Mouse (Mus musculus): ENCODE measurements around the gene 1700008O03Rik. TPM values are rescaled to one million over a fixed set of nuclear protein-coding genes. Genes with fewer than 3 reads are reported as not detected.

The 1700008O03Rik gene
- polyA plus RNA-seq, 1 experiment from 2014 or later, result 1.0 TPM

- ATAC-seq (ENCODE audit: low FRiP score, low read depth), result peak; percentile 39
- no peaks in the 10 kb centered on the region for H3K9me3 ChIP-seq
- H3K27ac ChIP-seq, result peak overlapping the region; percentile 34; the same call in 1 of the 2 replicates
- peaks cover 7% of the 10 kb centered on the region for H3K4me1 ChIP-seq
- no peaks in the 10 kb centered on the region for H3K27me3 ChIP-seq (replicated peaks)
- 0% methylated on average over 5 of the region's 5 CpGs for WGBS
- no peaks in the 10 kb centered on the region for H3K36me3 ChIP-seq
- H3K9ac ChIP-seq, result peak overlapping the region; percentile 65
- H3K4me3 ChIP-seq, result peak overlapping the region; percentile 50
- peak overlapping the region; percentile 79 for H3K4me2 ChIP-seq (replicated peaks)
These were observed 10.9 kb downstream of the 1700008O03Rik start for GRCm38 (mm10) chr7:44374756-44375155.

- no peaks in the 10 kb centered on the region for H3K9me3 ChIP-seq
- peak overlapping the region; percentile 65 for H3K9ac ChIP-seq
- H3K27me3 ChIP-seq (replicated peaks), result no peaks in the 10 kb centered on the region
- peak; percentile 91 for ATAC-seq (ENCODE audit: low FRiP score, low read depth)
- peak overlapping the region; percentile 34; the same call in 1 of the 2 replicates for H3K27ac ChIP-seq
- WGBS, result 0% methylated on average over 19 of the region's 19 CpGs
- H3K4me3 ChIP-seq, result peak overlapping the region; percentile 50
- H3K36me3 ChIP-seq, result no peaks in the 10 kb centered on the region
- H3K4me1 ChIP-seq, result peaks cover 7% of the 10 kb centered on the region
- peak overlapping the region; percentile 79 for H3K4me2 ChIP-seq (replicated peaks)
These were observed 11.5 kb downstream of the 1700008O03Rik start for GRCm38 (mm10) chr7:44373889-44374652.

- 15% methylated on average over 7 of the region's 7 CpGs for WGBS
- Histone ChIP-seq H3K27me3 (replicated peaks) (no peaks in the 10 kb centered on the region), H3K4me2 (replicated peaks) (peak overlapping the region; percentile 79), H3K9ac (no peak overlapping the region), H3K9me3 (no peaks in the 10 kb centered on the region), H3K4me1 (peaks cover 7% of the 10 kb centered on the region), H3K27ac (no peak overlapping the region), H3K36me3 (no peaks in the 10 kb centered on the region), H3K4me3 (peak overlapping the region; percentile 31)
- no peak; the same call in 1 of the 2 replicates for ATAC-seq (ENCODE audit: low FRiP score, low read depth)
These were observed 12.2 kb downstream of the 1700008O03Rik start for GRCm38 (mm10) chr7:44373460-44373859.

- no peak overlapping the region for H3K4me2 ChIP-seq (replicated peaks)
- 94% methylated on average over 8 of the region's 8 CpGs for WGBS
- H3K9ac ChIP-seq, result no peak overlapping the region
- H3K4me1 ChIP-seq, result peaks cover 7% of the 10 kb centered on the region
- no peak for ATAC-seq (ENCODE audit: low FRiP score, low read depth)
- H3K27ac ChIP-seq, result no peak overlapping the region
- no peaks in the 10 kb centered on the region for H3K27me3 ChIP-seq (replicated peaks)
- no peaks in the 10 kb centered on the region for H3K9me3 ChIP-seq
- no peaks in the 10 kb centered on the region for H3K36me3 ChIP-seq
- H3K4me3 ChIP-seq, result no peak overlapping the region
These were observed 12.9 kb downstream of the 1700008O03Rik start for GRCm38 (mm10) chr7:44372678-44373077.

- peak; percentile 5 for ATAC-seq (ENCODE audit: low FRiP score, low read depth)
- no peaks in the 10 kb centered on the region for H3K36me3 ChIP-seq
- peak overlapping the region; percentile 79 for H3K4me2 ChIP-seq (replicated peaks)
- H3K27me3 ChIP-seq (replicated peaks), result peaks cover 59% of the 10 kb centered on the region
- 8% methylated on average over 21 of the region's 21 CpGs for WGBS
- peak overlapping the region; percentile 48 for H3K9ac ChIP-seq
- no peak overlapping the region for H3K27ac ChIP-seq
- H3K4me3 ChIP-seq, result peak overlapping the region; percentile 35; the same call in 1 of the 2 replicates
- H3K9me3 ChIP-seq, result no peaks in the 10 kb centered on the region
- H3K4me1 ChIP-seq, result peaks cover 38% of the 10 kb centered on the region
These were observed 24.8 kb downstream of the 1700008O03Rik start for GRCm38 (mm10) chr7:44360792-44361301.

- H3K4me1 ChIP-seq, result peaks cover 38% of the 10 kb centered on the region
- H3K4me2 ChIP-seq (replicated peaks), result peak overlapping the region; percentile 79
- peak overlapping the region; percentile 35 for H3K4me3 ChIP-seq
- peaks cover 62% of the 10 kb centered on the region for H3K27me3 ChIP-seq (replicated peaks)
- peak overlapping the region; percentile 48 for H3K9ac ChIP-seq
- H3K27ac ChIP-seq, result peak overlapping the region; percentile 22; the same call in 1 of the 2 replicates
- H3K36me3 ChIP-seq, result no peaks in the 10 kb centered on the region
- no peaks in the 10 kb centered on the region for H3K9me3 ChIP-seq
- ATAC-seq (ENCODE audit: low FRiP score, low read depth), result peak; percentile 81
- WGBS, result under 1% methylated on average over 54 of the region's 54 CpGs
These were observed 25.5 kb downstream of the 1700008O03Rik start for GRCm38 (mm10) chr7:44359908-44360672.

- WGBS, result 3% methylated on average over 24 of the region's 26 CpGs
- H3K27ac ChIP-seq, result peak overlapping the region; percentile 22
- H3K27me3 ChIP-seq (replicated peaks), result peaks cover 72% of the 10 kb centered on the region
- H3K36me3 ChIP-seq, result no peaks in the 10 kb centered on the region
- peak overlapping the region; percentile 44 for H3K9ac ChIP-seq
- peaks cover 38% of the 10 kb centered on the region for H3K4me1 ChIP-seq
- peak overlapping the region; percentile 79 for H3K4me2 ChIP-seq (replicated peaks)
- H3K4me3 ChIP-seq, result peak overlapping the region; percentile 35
- ATAC-seq (ENCODE audit: low FRiP score, low read depth), result peak; percentile 5; the same call in 1 of the 2 replicates
- no peaks in the 10 kb centered on the region for H3K9me3 ChIP-seq
These were observed 26.6 kb downstream of the 1700008O03Rik start for GRCm38 (mm10) chr7:44358886-44359654.

GRCm38 (mm10) chr7:44358012-44358411, 27.6 kb downstream of the 1700008O03Rik start:
- Histone ChIP-seq H3K4me1 (peaks cover 48% of the 10 kb centered on the region), H3K9ac (no peak overlapping the region), H3K4me3 (no peak overlapping the region), H3K4me2 (replicated peaks) (no peak overlapping the region), H3K27me3 (replicated peaks) (peaks cover 82% of the 10 kb centered on the region), H3K36me3 (peaks cover 4% of the 10 kb centered on the region; the same call in 1 of the 2 replicates), H3K9me3 (no peaks in the 10 kb centered on the region), H3K27ac (no peak overlapping the region)
- ATAC-seq (ENCODE audit: low FRiP score, low read depth), result no peak
- 16% methylated on average over 5 of the region's 5 CpGs for WGBS

- H3K36me3 ChIP-seq, result peaks cover 4% of the 10 kb centered on the region; the same call in 1 of the 2 replicates
- H3K27ac ChIP-seq, result no peak overlapping the region
- no peak overlapping the region for H3K4me3 ChIP-seq
- H3K4me2 ChIP-seq (replicated peaks), result peak overlapping the region; percentile 36; the same call in 1 of the 2 replicates
- peaks cover 82% of the 10 kb centered on the region for H3K27me3 ChIP-seq (replicated peaks)
- peaks cover 52% of the 10 kb centered on the region for H3K4me1 ChIP-seq
- H3K9ac ChIP-seq, result no peak overlapping the region
- WGBS, result 16% methylated on average over 10 of the region's 10 CpGs
- no peak for ATAC-seq (ENCODE audit: low FRiP score, low read depth)
- no peaks in the 10 kb centered on the region for H3K9me3 ChIP-seq
These were observed 28.1 kb downstream of the 1700008O03Rik start for GRCm38 (mm10) chr7:44357531-44357930.

GRCm38 (mm10) chr7:44356590-44357481, 28.8 kb downstream of the 1700008O03Rik start:
- ATAC-seq (ENCODE audit: low FRiP score, low read depth), result no peak
- H3K9ac ChIP-seq, result peak overlapping the region; percentile 39; the same call in 1 of the 2 replicates
- H3K27ac ChIP-seq, result no peak overlapping the region
- H3K27me3 ChIP-seq (replicated peaks), result peaks cover 82% of the 10 kb centered on the region
- no peak overlapping the region for H3K4me3 ChIP-seq
- peaks cover 4% of the 10 kb centered on the region; the same call in 1 of the 2 replicates for H3K36me3 ChIP-seq
- no peaks in the 10 kb centered on the region for H3K9me3 ChIP-seq
- peaks cover 59% of the 10 kb centered on the region for H3K4me1 ChIP-seq
- peak overlapping the region; percentile 36 for H3K4me2 ChIP-seq (replicated peaks)
- WGBS, result 3% methylated on average over 35 of the region's 35 CpGs

- H3K4me3 ChIP-seq, result no peak overlapping the region
- 67% methylated on average over 6 of the region's 6 CpGs for WGBS
- no peak for ATAC-seq (ENCODE audit: low FRiP score, low read depth)
- peaks cover 4% of the 10 kb centered on the region; the same call in 1 of the 2 replicates for H3K36me3 ChIP-seq
- H3K27me3 ChIP-seq (replicated peaks), result peaks cover 79% of the 10 kb centered on the region
- H3K9me3 ChIP-seq, result no peaks in the 10 kb centered on the region
- H3K4me1 ChIP-seq, result peaks cover 66% of the 10 kb centered on the region
- H3K27ac ChIP-seq, result no peak overlapping the region
- no peak overlapping the region for H3K4me2 ChIP-seq (replicated peaks)
- no peak overlapping the region for H3K9ac ChIP-seq
These were observed 30.2 kb downstream of the 1700008O03Rik start for GRCm38 (mm10) chr7:44355411-44355810.

All from neural tube, embryonic 12.5 days (tissue).